Mouse (Mus musculus): ENCODE results near the gene Hipk2. TPM values are rescaled to one million over a fixed set of nuclear protein-coding genes. Genes with fewer than 3 reads are reported as not detected.

Gene Hipk2
- polyA plus RNA-seq, 1 experiment from 2014 or later = 25.8 TPM

- DNase-seq (ENCODE audit: low spot score, missing footprints) = no peak
- H3K4me3 ChIP-seq (ENCODE audit: low read depth, low read length) = no peak overlapping the region
- H3K27me3 ChIP-seq (ENCODE audit: control insufficient read depth, insufficient read depth, low read length) = no peaks in the 10 kb centered on the region
- H3K36me3 ChIP-seq (ENCODE audit: control insufficient read depth, insufficient read depth, low read length) = peaks cover 27% of the 10 kb centered on the region
- no peak for ATAC-seq (ENCODE audit: low FRiP score)
- 94% methylated on average over 3 of the region's 3 CpGs for WGBS
- H3K9ac ChIP-seq (ENCODE audit: low read length) = no peak overlapping the region
- no peak overlapping the region for H3K4me2 ChIP-seq
- no peaks in the 10 kb centered on the region for H3K4me1 ChIP-seq (ENCODE audit: control insufficient read depth, insufficient read depth, low read length)
- no peak overlapping the region for H3K27ac ChIP-seq (ENCODE audit: low read depth, low read length)
- no peaks in the 10 kb centered on the region for H3K9me3 ChIP-seq (ENCODE audit: control insufficient read depth, low read length)
These were observed 165.5 kb downstream of the Hipk2 start for GRCm38 (mm10) chr6:38710449-38710848.

- 90% methylated on average over 7 of the region's 7 CpGs for WGBS
- Histone ChIP-seq H3K4me3 (ENCODE audit: low read depth, low read length) (no peak overlapping the region), H3K4me2 (no peak overlapping the region), H3K9ac (ENCODE audit: low read length) (no peak overlapping the region), H3K27ac (ENCODE audit: low read depth, low read length) (no peak overlapping the region), H3K4me1 (ENCODE audit: control insufficient read depth, insufficient read depth, low read length) (no peaks in the 10 kb centered on the region), H3K9me3 (ENCODE audit: control insufficient read depth, low read length) (no peaks in the 10 kb centered on the region), H3K27me3 (ENCODE audit: control insufficient read depth, insufficient read depth, low read length) (no peaks in the 10 kb centered on the region), H3K36me3 (ENCODE audit: control insufficient read depth, insufficient read depth, low read length) (peaks cover 29% of the 10 kb centered on the region)
- DNase-seq (ENCODE audit: low spot score, missing footprints) = no peak
- no peak for ATAC-seq (ENCODE audit: low FRiP score)
These were observed 171.5 kb downstream of the Hipk2 start for GRCm38 (mm10) chr6:38704264-38704984.

GRCm38 (mm10) chr6:38703526-38703925, 172.4 kb downstream of the Hipk2 start:
- Histone ChIP-seq H3K9me3 (ENCODE audit: control insufficient read depth, low read length) (no peaks in the 10 kb centered on the region), H3K4me3 (ENCODE audit: low read depth, low read length) (no peak overlapping the region), H3K27ac (ENCODE audit: low read depth, low read length) (no peak overlapping the region), H3K4me1 (ENCODE audit: control insufficient read depth, insufficient read depth, low read length) (no peaks in the 10 kb centered on the region), H3K36me3 (ENCODE audit: control insufficient read depth, insufficient read depth, low read length) (peaks cover 34% of the 10 kb centered on the region), H3K27me3 (ENCODE audit: control insufficient read depth, insufficient read depth, low read length) (no peaks in the 10 kb centered on the region), H3K9ac (ENCODE audit: low read length) (no peak overlapping the region), H3K4me2 (no peak overlapping the region)
- DNase-seq (ENCODE audit: low spot score, missing footprints) (no peak), ATAC-seq (ENCODE audit: low FRiP score) (no peak)
- 96% methylated on average over 6 of the region's 6 CpGs for WGBS

GRCm38 (mm10) chr6:38702810-38703399, 173.1 kb downstream of the Hipk2 start:
- H3K36me3 ChIP-seq (ENCODE audit: control insufficient read depth, insufficient read depth, low read length) = peaks cover 37% of the 10 kb centered on the region
- ATAC-seq (ENCODE audit: low FRiP score) (no peak), DNase-seq (ENCODE audit: low spot score, missing footprints) (no peak)

GRCm38 (mm10) chr6:38701421-38701820, 174.5 kb downstream of the Hipk2 start:
- no peak for DNase-seq (ENCODE audit: low spot score, missing footprints)
- Histone ChIP-seq H3K9me3 (ENCODE audit: control insufficient read depth, low read length) (no peaks in the 10 kb centered on the region), H3K27me3 (ENCODE audit: control insufficient read depth, insufficient read depth, low read length) (no peaks in the 10 kb centered on the region), H3K4me1 (ENCODE audit: control insufficient read depth, insufficient read depth, low read length) (no peaks in the 10 kb centered on the region), H3K9ac (ENCODE audit: low read length) (no peak overlapping the region), H3K36me3 (ENCODE audit: control insufficient read depth, insufficient read depth, low read length) (peaks cover 35% of the 10 kb centered on the region), H3K27ac (ENCODE audit: low read depth, low read length) (no peak overlapping the region), H3K4me2 (no peak overlapping the region), H3K4me3 (ENCODE audit: low read depth, low read length) (no peak overlapping the region)
- ATAC-seq (ENCODE audit: low FRiP score) = no peak
- WGBS = 54% methylated on average over 2 of the region's 2 CpGs

More at GRCm38 (mm10) chr6:38702810-38703399, 173.1 kb downstream of the Hipk2 start:
- Histone ChIP-seq H3K4me3 (ENCODE audit: low read depth, low read length) (no peak overlapping the region), H3K4me2 (no peak overlapping the region), H3K9ac (ENCODE audit: low read length) (no peak overlapping the region), H3K4me1 (ENCODE audit: control insufficient read depth, insufficient read depth, low read length) (no peaks in the 10 kb centered on the region), H3K27ac (ENCODE audit: low read depth, low read length) (no peak overlapping the region), H3K27me3 (ENCODE audit: control insufficient read depth, insufficient read depth, low read length) (no peaks in the 10 kb centered on the region), H3K9me3 (ENCODE audit: control insufficient read depth, low read length) (no peaks in the 10 kb centered on the region)
- 71% methylated on average over 6 of the region's 6 CpGs for WGBS

GRCm38 (mm10) chr6:38698233-38698889, 177.6 kb downstream of the Hipk2 start:
- no peaks in the 10 kb centered on the region for H3K4me1 ChIP-seq (ENCODE audit: control insufficient read depth, insufficient read depth, low read length)
- ATAC-seq (ENCODE audit: low FRiP score) (0 out of 2 replicates have a peak, but pooled peaks have one; percentile 30), DNase-seq (ENCODE audit: low spot score, missing footprints) (no peak)
- no peak overlapping the region for H3K27ac ChIP-seq (ENCODE audit: low read depth, low read length)
- H3K9me3 ChIP-seq (ENCODE audit: control insufficient read depth, low read length) = no peaks in the 10 kb centered on the region
- H3K4me3 ChIP-seq (ENCODE audit: low read depth, low read length) = no peak overlapping the region
- no peaks in the 10 kb centered on the region for H3K27me3 ChIP-seq (ENCODE audit: control insufficient read depth, insufficient read depth, low read length)
- H3K4me2 ChIP-seq = no peak overlapping the region
- H3K9ac ChIP-seq (ENCODE audit: low read length) = no peak overlapping the region
- 95% methylated on average over 18 of the region's 18 CpGs for WGBS
- H3K36me3 ChIP-seq (ENCODE audit: control insufficient read depth, insufficient read depth, low read length) = peaks cover 40% of the 10 kb centered on the region

- 84% methylated on average over 9 of the region's 9 CpGs for WGBS
- no peak for ATAC-seq (ENCODE audit: low FRiP score)
- Histone ChIP-seq H3K9ac (ENCODE audit: low read length) (no peak overlapping the region), H3K4me3 (ENCODE audit: low read depth, low read length) (no peak overlapping the region), H3K4me2 (no peak overlapping the region), H3K4me1 (ENCODE audit: control insufficient read depth, insufficient read depth, low read length) (no peaks in the 10 kb centered on the region), H3K9me3 (ENCODE audit: control insufficient read depth, low read length) (no peaks in the 10 kb centered on the region), H3K36me3 (ENCODE audit: control insufficient read depth, insufficient read depth, low read length) (peaks cover 28% of the 10 kb centered on the region), H3K27ac (ENCODE audit: low read depth, low read length) (no peak overlapping the region), H3K27me3 (ENCODE audit: control insufficient read depth, insufficient read depth, low read length) (no peaks in the 10 kb centered on the region)
- DNase-seq (ENCODE audit: low spot score, missing footprints) = no peak
These were observed 179.4 kb downstream of the Hipk2 start for GRCm38 (mm10) chr6:38696570-38696969.

GRCm38 (mm10) chr6:38695380-38696054, 180.4 kb downstream of the Hipk2 start:
- H3K9me3 ChIP-seq (ENCODE audit: control insufficient read depth, low read length) = no peaks in the 10 kb centered on the region
- peaks cover 22% of the 10 kb centered on the region for H3K36me3 ChIP-seq (ENCODE audit: control insufficient read depth, insufficient read depth, low read length)
- WGBS = 36% methylated on average over 8 of the region's 9 CpGs
- H3K4me2 ChIP-seq = no peak overlapping the region
- ATAC-seq (ENCODE audit: low FRiP score) (peak; percentile 73), DNase-seq (ENCODE audit: low spot score, missing footprints) (peak; percentile 97)
- H3K27me3 ChIP-seq (ENCODE audit: control insufficient read depth, insufficient read depth, low read length) = no peaks in the 10 kb centered on the region
- H3K4me1 ChIP-seq (ENCODE audit: control insufficient read depth, insufficient read depth, low read length) = no peaks in the 10 kb centered on the region
- no peak overlapping the region for H3K4me3 ChIP-seq (ENCODE audit: low read depth, low read length)
- H3K27ac ChIP-seq (ENCODE audit: low read depth, low read length) = no peak overlapping the region
- no peak overlapping the region for H3K9ac ChIP-seq (ENCODE audit: low read length)

- Histone ChIP-seq H3K27ac (ENCODE audit: low read depth, low read length) (no peak overlapping the region), H3K9ac (ENCODE audit: low read length) (no peak overlapping the region), H3K9me3 (ENCODE audit: control insufficient read depth, low read length) (no peaks in the 10 kb centered on the region), H3K4me3 (ENCODE audit: low read depth, low read length) (no peak overlapping the region), H3K36me3 (ENCODE audit: control insufficient read depth, insufficient read depth, low read length) (peaks cover 10% of the 10 kb centered on the region), H3K4me1 (ENCODE audit: control insufficient read depth, insufficient read depth, low read length) (no peaks in the 10 kb centered on the region), H3K27me3 (ENCODE audit: control insufficient read depth, insufficient read depth, low read length) (no peaks in the 10 kb centered on the region), H3K4me2 (no peak overlapping the region)
- WGBS = 95% methylated on average over 6 of the region's 6 CpGs
- ATAC-seq (ENCODE audit: low FRiP score) (no peak), DNase-seq (ENCODE audit: low spot score, missing footprints) (no peak)
These were observed 183.4 kb downstream of the Hipk2 start for GRCm38 (mm10) chr6:38692556-38692955.
